Mouse (Mus musculus) thymus, adult 2 months (tissue): Measurements from ENCODE around the gene Eefsec. TPM values are rescaled to one million over a fixed set of nuclear protein-coding genes. Genes with fewer than 3 reads are reported as not detected.

Experiments
- DNase-seq: peaks from one replicate; pipeline ENCODE4 v3.0.0; 2021
- H3K27ac ChIP-seq: fragments of 200-500 bp; 2 replicates; pipeline ENCODE4 v1.5.1; 2012; ENCODE audit warnings: low read length, control low read depth; ENCODE audit not compliant: control insufficient read depth, insufficient read depth
- H3K27me3 ChIP-seq: fragments of 200-500 bp; 2 replicates; pipeline ENCODE4 v1.6.1; 2012; ENCODE audit warnings: mild to moderate bottlenecking, low read length, moderate library complexity, mixed read lengths; ENCODE audit not compliant: control insufficient read depth, insufficient read depth
- H3K36me3 ChIP-seq: fragments of 200-500 bp; 2 replicates; pipeline ENCODE4 v1.6.1; 2012; ENCODE audit warnings: mild to moderate bottlenecking, low read length, moderate library complexity; ENCODE audit not compliant: control insufficient read depth, insufficient read depth
- H3K4me1 ChIP-seq: fragments of 200-500 bp; replicated peaks from 2 replicates; pipeline ENCODE4 v1.6.1; 2012; ENCODE audit warnings: low read length; ENCODE audit not compliant: control insufficient read depth, insufficient read depth
- H3K4me3 ChIP-seq: fragments of 200-500 bp; 2 replicates; pipeline ENCODE4 v1.5.1; 2012; ENCODE audit warnings: mild to moderate bottlenecking, low read length, control low read depth, moderate library complexity; ENCODE audit not compliant: control insufficient read depth, insufficient read depth
- CTCF ChIP-seq: fragments of 200-500 bp; IDR thresholded peaks from 2 replicates; pipeline ENCODE4 v1.5.1; 2012; ENCODE audit warnings: mild to moderate bottlenecking, control low read depth, low read length, moderate library complexity, borderline replicate concordance; ENCODE audit not compliant: control insufficient read depth, poor library complexity, insufficient read depth; ENCODE audit errors: extremely low read depth
- POLR2A ChIP-seq: fragments of 200-500 bp; IDR thresholded peaks from 2 replicates; pipeline ENCODE4 v1.6.1; 2012; ENCODE audit warnings: mild to moderate bottlenecking, low read length, control low read depth, moderate library complexity; ENCODE audit not compliant: control insufficient read depth, poor library complexity, insufficient read depth; ENCODE audit errors: extremely low read depth
- WGBS: fragments of 180-500 bp; shearing (Covaris S2); methylation state at CpG from one replicate; pipeline ENCODE4 v1.1.7; 2018; 5-methylcytosine and 5-hydroxymethylcytosine counted together
- polyA plus RNA-seq: library from polyadenylated mRNA; depleted of rRNA; stranded (reverse); fragments of >200 nt; gene quantifications from 2 replicates; pipeline ENCODE4 v1.2.3, GENCODE M21; 2012

The Eefsec gene
- polyA plus RNA-seq, 1 experiment = 79.5 TPM

GRCm38 (mm10) chr6:88388946-88389345 lies 57.4 kb downstream of the Eefsec start:
- Histone ChIP-seq H3K27ac (no peak overlapping the region), H3K4me1 (no peaks in the 10 kb centered on the region), H3K36me3 (no peaks in the 10 kb centered on the region), H3K4me3 (no peak overlapping the region), H3K27me3 (no peaks in the 10 kb centered on the region)
- WGBS = 88% methylated on average over 5 of the region's 5 CpGs
- TF ChIP-seq CTCF (no peak), POLR2A (no peak)
- DNase-seq = no peak

- Histone ChIP-seq H3K4me3 (no peak overlapping the region), H3K36me3 (no peaks in the 10 kb centered on the region), H3K27ac (no peak overlapping the region), H3K4me1 (no peaks in the 10 kb centered on the region), H3K27me3 (no peaks in the 10 kb centered on the region)
- no peak for TF ChIP-seq POLR2A
- no peak for DNase-seq
- WGBS = 81% methylated on average over 8 of the region's 8 CpGs
Observed at GRCm38 (mm10) chr6:88387836-88388724, 58.3 kb downstream of the Eefsec start.

DNA sequence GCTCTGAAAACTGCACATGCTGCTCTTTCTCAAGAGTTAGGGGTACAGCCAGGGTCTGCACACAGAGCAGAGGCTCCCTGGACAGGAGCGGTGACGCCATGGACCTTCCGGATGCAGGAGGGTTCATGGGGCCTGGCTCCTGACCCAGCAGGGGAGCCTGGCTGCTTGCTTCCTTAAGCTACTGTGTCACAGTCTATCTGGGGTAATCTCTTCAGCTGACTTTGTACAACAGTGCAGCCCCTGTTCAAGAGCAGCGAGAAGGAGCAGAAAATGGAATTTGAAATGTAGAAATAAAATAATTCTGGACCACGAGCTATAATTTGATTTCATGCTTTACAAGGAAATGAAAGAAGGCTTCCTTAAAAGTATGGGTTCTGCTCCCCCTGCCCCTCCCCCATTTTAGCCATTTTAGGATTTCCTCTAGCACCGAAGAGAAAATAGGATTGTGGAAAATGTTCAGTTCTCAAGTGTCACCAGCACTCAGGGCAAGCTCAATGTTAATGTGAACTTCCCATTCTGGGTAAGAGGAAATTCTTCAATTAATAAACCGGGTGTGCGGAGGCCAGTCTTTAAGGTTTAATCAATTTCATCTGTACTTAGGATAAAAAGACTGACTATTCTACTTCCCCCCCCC lies 61.8 kb downstream of the Eefsec start:
- 88% methylated on average over 8 of the region's 8 CpGs for WGBS

DNA sequence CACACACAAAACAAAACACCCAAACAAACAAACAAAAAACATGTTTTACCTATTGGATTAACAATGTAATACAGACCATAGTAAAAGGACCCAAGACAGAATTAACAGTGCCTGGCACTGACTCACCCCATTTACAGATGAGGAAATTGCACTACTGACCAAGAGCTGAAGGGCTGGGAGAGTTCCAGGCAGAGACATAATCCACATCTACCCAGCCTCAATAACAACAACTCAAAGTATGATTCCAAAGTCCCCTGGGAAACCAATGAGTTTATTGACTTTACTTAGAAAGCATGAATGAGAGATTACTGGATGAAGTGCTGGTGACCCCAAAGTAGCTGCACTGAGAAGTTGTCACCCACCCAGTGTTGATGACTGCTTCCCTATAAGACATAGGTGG lies 62.6 kb downstream of the Eefsec start:
- Histone ChIP-seq H3K4me3 (no peak overlapping the region), H3K4me1 (peaks cover 10% of the 10 kb centered on the region), H3K27me3 (no peaks in the 10 kb centered on the region), H3K27ac (no peak overlapping the region), H3K36me3 (no peaks in the 10 kb centered on the region)
- DNase-seq = no peak
- no peak for TF ChIP-seq POLR2A
- TF ChIP-seq CTCF = no peak

More for the DNA sequence above, 61.8 kb downstream of the Eefsec start:
- TF ChIP-seq CTCF = no peak
- no peak for TF ChIP-seq POLR2A
- Histone ChIP-seq H3K36me3 (no peaks in the 10 kb centered on the region), H3K4me3 (no peak overlapping the region), H3K27me3 (no peaks in the 10 kb centered on the region), H3K4me1 (peaks cover 3% of the 10 kb centered on the region), H3K27ac (no peak overlapping the region)
- DNase-seq = no peak

DNA sequence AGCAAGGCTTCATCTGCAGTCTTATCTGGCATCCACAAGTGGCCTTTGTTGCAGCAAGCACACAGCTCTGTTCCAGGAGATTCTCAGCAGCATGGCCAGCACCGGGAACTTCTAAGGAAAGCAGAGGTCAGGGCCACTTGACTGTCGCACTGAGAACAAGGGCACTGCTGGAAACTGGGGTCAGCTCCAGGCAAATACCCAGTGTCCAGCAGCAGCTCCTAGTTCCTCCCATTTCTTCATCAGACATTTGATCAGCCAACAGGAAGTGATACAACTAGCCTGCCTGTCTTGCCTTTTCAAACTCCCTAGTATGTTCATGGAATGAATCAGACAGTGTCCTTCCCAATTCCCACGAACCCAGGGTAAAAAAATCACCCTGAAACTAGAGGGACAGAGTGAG lies 66.6 kb downstream of the Eefsec start:
- Histone ChIP-seq H3K4me1 (peaks cover 10% of the 10 kb centered on the region), H3K27me3 (no peaks in the 10 kb centered on the region), H3K4me3 (no peak overlapping the region), H3K36me3 (no peaks in the 10 kb centered on the region), H3K27ac (no peak overlapping the region)
- WGBS = 68% methylated on average over 3 of the region's 3 CpGs
- no peak for DNase-seq
- TF ChIP-seq CTCF (no peak), POLR2A (no peak)

DNA sequence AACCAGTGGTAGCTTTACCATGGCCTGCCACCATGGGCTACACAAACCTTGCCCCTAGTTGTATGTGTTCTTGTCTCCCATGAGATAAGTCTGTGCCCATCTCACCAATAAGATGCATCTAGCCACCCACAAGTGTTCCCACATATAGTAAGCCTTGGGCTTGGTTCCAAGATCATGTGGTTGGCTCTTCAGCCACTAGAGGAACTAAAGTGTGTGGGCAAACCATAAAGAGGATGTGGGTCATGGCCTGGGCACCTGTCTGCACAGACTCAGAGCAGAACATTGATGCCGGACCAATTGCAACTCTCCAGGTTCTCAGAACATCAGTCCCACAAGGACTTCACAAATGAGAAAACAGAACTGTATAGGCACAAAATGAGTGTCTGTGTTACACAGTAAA lies 67.5 kb downstream of the Eefsec start:
- Histone ChIP-seq H3K4me3 (no peak overlapping the region), H3K36me3 (no peaks in the 10 kb centered on the region), H3K27ac (no peak overlapping the region), H3K4me1 (peaks cover 10% of the 10 kb centered on the region), H3K27me3 (no peaks in the 10 kb centered on the region)
- 3% methylated on average over 1 of the region's 1 CpGs for WGBS
- TF ChIP-seq CTCF (no peak), POLR2A (no peak)
- no peak for DNase-seq
